Mouse (Mus musculus) neural tube, embryonic 13.5 days (tissue): ENCODE measurements around the gene Car15. TPM values are rescaled to one million over a fixed set of nuclear protein-coding genes. Genes with fewer than 3 reads are reported as not detected.

Experiments used
- ATAC-seq: fragments of 200-750 bp; cut with Nextera tagmentation; 2 replicates; pipeline ENCODE4 v1.8.0; 2017; ENCODE audit warnings: low read depth, mild to moderate bottlenecking, moderate TSS enrichment, moderate library complexity
- H3K27ac ChIP-seq: fragments of 300-500 bp; sonication (generic); replicated peaks from 2 replicates; pipeline ENCODE4 v1.5.1; 2015; ENCODE audit warnings: moderate library complexity, mild to moderate bottlenecking, inconsistent platforms
- H3K27me3 ChIP-seq: fragments of 300-500 bp; sonication (generic); 2 replicates; pipeline ENCODE4 v1.6.1; 2015; ENCODE audit warnings: mild to moderate bottlenecking, inconsistent platforms
- H3K36me3 ChIP-seq: fragments of 300-500 bp; sonication (generic); 2 replicates; pipeline ENCODE4 v1.6.1; 2015; ENCODE audit warnings: mild to moderate bottlenecking, inconsistent platforms
- H3K4me1 ChIP-seq: fragments of 300-500 bp; sonication (generic); replicated peaks from 2 replicates; pipeline ENCODE4 v1.6.1; 2015; ENCODE audit warnings: inconsistent platforms
- H3K4me2 ChIP-seq: fragments of 300-500 bp; sonication (generic); 2 replicates; pipeline ENCODE4 v1.6.1; 2015; ENCODE audit warnings: inconsistent platforms, mild to moderate bottlenecking, moderate library complexity
- H3K4me3 ChIP-seq: fragments of 300-500 bp; sonication (generic); 2 replicates; pipeline ENCODE4 v1.5.1; 2015; ENCODE audit warnings: mild to moderate bottlenecking, inconsistent platforms
- H3K9ac ChIP-seq: fragments of 300-500 bp; sonication (generic); 2 replicates; pipeline ENCODE4 v1.6.1; 2015; ENCODE audit warnings: moderate library complexity, mild to moderate bottlenecking, inconsistent platforms
- H3K9me3 ChIP-seq: fragments of 300-500 bp; sonication (generic); 2 replicates; pipeline ENCODE4 v1.6.1; 2016; ENCODE audit warnings: inconsistent platforms
- WGBS: fragments of 180-500 bp; shearing (Covaris S2); methylation state at CpG from one replicate; pipeline ENCODE4 v1.1.7; 2015; 5-methylcytosine and 5-hydroxymethylcytosine counted together
- polyA plus RNA-seq: library from polyadenylated mRNA; unstranded; fragments of >200 nt; fragmentation: Nextera tagmentation; extraction: Ambion mirVana; gene quantifications from 2 replicates; pipeline ENCODE4 v1.2.1, GENCODE M21; 2015

The Car15 gene
- polyA plus RNA-seq, 1 experiment from 2014 or later, result 5.8 TPM

GRCm38 (mm10) chr16:17851860-17852259, 13.7 kb upstream of the Car15 start:
- Histone ChIP-seq H3K27me3 (no peaks in the 10 kb centered on the region), H3K27ac (no peak overlapping the region), H3K4me2 (no peak overlapping the region), H3K9ac (no peak overlapping the region), H3K4me3 (no peak overlapping the region), H3K36me3 (peaks cover 88% of the 10 kb centered on the region), H3K9me3 (no peaks in the 10 kb centered on the region), H3K4me1 (no peaks in the 10 kb centered on the region)
- 94% methylated on average over 1 of the region's 1 CpGs for WGBS
- no peak for ATAC-seq

DNA sequence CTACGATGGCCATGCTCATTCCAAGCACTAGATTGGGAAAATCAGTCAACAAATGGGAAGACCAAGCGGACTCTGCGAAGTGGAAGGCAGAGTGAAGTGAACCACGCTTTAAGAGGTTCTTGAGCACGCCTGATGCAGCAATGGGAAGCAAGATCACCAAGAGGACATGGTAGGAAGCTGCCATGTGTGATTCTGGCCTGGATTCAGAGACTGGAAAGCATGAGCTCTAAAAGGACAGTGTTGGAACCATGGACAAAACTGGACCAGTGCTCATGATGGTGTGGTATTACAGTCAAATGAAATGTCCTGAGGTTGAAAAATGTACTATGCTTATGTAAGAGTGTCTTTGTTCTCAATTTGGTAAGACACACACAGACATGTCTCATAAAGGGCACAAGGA, 13.2 kb upstream of the Car15 start:
- ATAC-seq, result no peak
- 96% methylated on average over 5 of the region's 5 CpGs for WGBS
- Histone ChIP-seq H3K4me2 (no peak overlapping the region), H3K27ac (no peak overlapping the region), H3K4me3 (no peak overlapping the region), H3K27me3 (no peaks in the 10 kb centered on the region), H3K36me3 (peaks cover 88% of the 10 kb centered on the region), H3K4me1 (no peaks in the 10 kb centered on the region), H3K9ac (no peak overlapping the region), H3K9me3 (no peaks in the 10 kb centered on the region)

DNA sequence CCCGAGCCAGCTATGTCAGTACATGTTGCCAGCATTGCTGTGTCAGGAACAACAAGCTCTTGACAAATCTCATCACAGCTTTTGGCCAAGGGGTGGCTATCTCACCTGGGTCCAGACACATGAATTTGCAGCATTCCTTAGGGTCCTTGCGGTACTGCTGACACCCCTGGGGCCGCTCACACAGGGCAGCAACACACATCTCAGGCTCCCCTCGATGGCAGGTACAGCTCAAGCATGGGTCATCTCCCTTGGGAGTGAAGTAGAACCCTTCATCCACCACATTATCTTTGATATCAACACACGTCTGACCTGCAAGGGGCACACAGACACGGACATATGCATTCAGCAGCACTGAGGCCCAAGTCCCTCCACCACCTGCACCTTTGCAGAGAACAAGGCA, 11.3 kb upstream of the Car15 start:
- peak; percentile 36; the same call in 1 of the 2 replicates for ATAC-seq

GRCm38 (mm10) chr16:17848928-17849327, 10.8 kb upstream of the Car15 start:
- no peak overlapping the region for H3K4me3 ChIP-seq
- no peaks in the 10 kb centered on the region for H3K4me1 ChIP-seq
- H3K27me3 ChIP-seq, result no peaks in the 10 kb centered on the region
- WGBS, result 33% methylated on average over 1 of the region's 1 CpGs
- peaks cover 90% of the 10 kb centered on the region for H3K36me3 ChIP-seq
- peak; percentile 66 for ATAC-seq
- no peaks in the 10 kb centered on the region for H3K9me3 ChIP-seq
- no peak overlapping the region for H3K9ac ChIP-seq
- peak overlapping the region; percentile 39; the same call in 1 of the 2 replicates for H3K27ac ChIP-seq
- no peak overlapping the region for H3K4me2 ChIP-seq

More for the DNA sequence above, 11.3 kb upstream of the Car15 start:
- Histone ChIP-seq H3K4me2 (no peak overlapping the region), H3K4me3 (no peak overlapping the region), H3K36me3 (peaks cover 90% of the 10 kb centered on the region), H3K4me1 (no peaks in the 10 kb centered on the region), H3K9ac (0 out of 2 replicates have a peak overlapping the region, but pooled peaks have one; percentile 22), H3K9me3 (no peaks in the 10 kb centered on the region), H3K27me3 (no peaks in the 10 kb centered on the region), H3K27ac (no peak overlapping the region)
- WGBS, result 89% methylated on average over 6 of the region's 6 CpGs

- Histone ChIP-seq H3K9me3 (no peaks in the 10 kb centered on the region), H3K27me3 (no peaks in the 10 kb centered on the region), H3K4me3 (no peak overlapping the region), H3K27ac (peak overlapping the region; percentile 39; the same call in 1 of the 2 replicates), H3K36me3 (peaks cover 90% of the 10 kb centered on the region), H3K9ac (no peak overlapping the region), H3K4me2 (no peak overlapping the region), H3K4me1 (no peaks in the 10 kb centered on the region)
- WGBS, result 96% methylated on average over 6 of the region's 6 CpGs
- peak; percentile 49; the same call in 1 of the 2 replicates for ATAC-seq
Observed at GRCm38 (mm10) chr16:17848431-17848830, 10.3 kb upstream of the Car15 start.

DNA sequence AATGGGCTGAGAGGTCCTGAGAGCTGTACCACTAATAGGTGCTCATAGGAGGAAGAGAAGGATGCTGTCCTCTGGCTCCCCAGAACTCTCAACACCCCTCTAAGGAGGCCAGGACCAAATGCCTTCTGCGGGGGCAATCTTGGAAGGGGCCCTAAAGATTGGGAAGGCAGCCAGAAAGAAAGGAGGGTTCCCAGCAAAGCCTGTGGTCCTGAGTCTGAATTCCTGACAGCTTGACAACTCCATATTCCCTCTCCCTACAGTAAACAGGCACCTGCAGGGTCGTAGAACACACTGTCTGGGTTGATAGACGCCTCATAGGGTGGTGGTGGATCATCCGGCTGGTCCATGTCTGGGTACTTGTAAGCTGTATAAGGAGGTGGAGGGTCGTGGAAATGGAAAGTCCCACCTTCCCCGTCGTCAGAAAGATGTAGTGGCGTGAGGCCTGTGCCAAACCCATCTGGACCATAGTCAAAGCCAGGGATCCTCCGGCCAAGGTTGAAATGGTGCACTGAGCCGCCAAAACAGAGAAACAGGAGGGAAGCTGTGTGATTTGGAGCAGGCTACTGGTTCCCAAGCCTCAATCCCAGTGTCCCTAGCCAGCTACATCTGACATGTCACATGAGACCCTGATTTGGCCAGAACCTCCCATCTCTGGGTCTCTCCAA, 5.7 kb upstream of the Car15 start:
- Histone ChIP-seq H3K36me3 (peaks cover 86% of the 10 kb centered on the region), H3K4me2 (no peak overlapping the region), H3K9ac (no peak overlapping the region), H3K4me1 (no peaks in the 10 kb centered on the region), H3K4me3 (no peak overlapping the region), H3K9me3 (no peaks in the 10 kb centered on the region), H3K27me3 (no peaks in the 10 kb centered on the region), H3K27ac (no peak overlapping the region)
- ATAC-seq, result no peak
- 93% methylated on average over 10 of the region's 10 CpGs for WGBS

DNA sequence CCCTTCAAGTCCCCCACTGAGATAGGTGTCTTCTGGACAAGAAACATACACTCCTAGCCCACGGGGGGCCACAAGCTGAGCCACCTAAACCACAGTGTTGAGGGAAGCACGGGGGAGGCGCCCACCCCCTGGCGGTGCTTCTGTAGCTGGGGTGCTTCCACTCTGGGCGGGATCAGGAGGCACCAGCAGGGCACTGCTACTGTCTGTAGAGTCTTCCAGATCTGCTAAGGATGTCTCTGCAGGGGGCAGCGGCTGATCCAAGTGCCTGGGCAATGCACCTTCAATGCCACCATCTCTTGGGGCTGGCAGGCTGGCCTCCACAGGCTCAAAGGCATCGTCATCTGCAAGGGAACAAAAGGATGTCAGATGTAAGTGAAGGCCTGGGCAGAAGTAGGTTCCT, 4.3 kb upstream of the Car15 start:
- ATAC-seq, result no peak
- no peak overlapping the region for H3K27ac ChIP-seq
- no peak overlapping the region for H3K9ac ChIP-seq
- H3K27me3 ChIP-seq, result peaks cover 6% of the 10 kb centered on the region
- no peak overlapping the region for H3K4me2 ChIP-seq
- no peaks in the 10 kb centered on the region for H3K9me3 ChIP-seq
- H3K36me3 ChIP-seq, result peaks cover 78% of the 10 kb centered on the region
- 94% methylated on average over 7 of the region's 7 CpGs for WGBS
- H3K4me1 ChIP-seq, result no peaks in the 10 kb centered on the region
- no peak overlapping the region for H3K4me3 ChIP-seq

- no peak overlapping the region for H3K4me3 ChIP-seq
- H3K27me3 ChIP-seq, result peaks cover 31% of the 10 kb centered on the region
- no peaks in the 10 kb centered on the region for H3K9me3 ChIP-seq
- peaks cover 54% of the 10 kb centered on the region for H3K36me3 ChIP-seq
- no peak overlapping the region for H3K4me2 ChIP-seq
- no peak overlapping the region for H3K9ac ChIP-seq
- H3K4me1 ChIP-seq, result peaks cover 9% of the 10 kb centered on the region
- ATAC-seq, result no peak
- no peak overlapping the region for H3K27ac ChIP-seq
- WGBS, result 78% methylated on average over 4 of the region's 4 CpGs
Observed at GRCm38 (mm10) chr16:17839976-17840375, 1.8 kb upstream of the Car15 start.

GRCm38 (mm10) chr16:17835481-17835880, 2.7 kb downstream of the Car15 start:
- Histone ChIP-seq H3K9me3 (no peaks in the 10 kb centered on the region), H3K4me2 (0 out of 2 replicates have a peak overlapping the region, but pooled peaks have one; percentile 73), H3K27me3 (peaks cover 75% of the 10 kb centered on the region), H3K4me3 (no peak overlapping the region), H3K36me3 (peaks cover 9% of the 10 kb centered on the region), H3K4me1 (peaks cover 37% of the 10 kb centered on the region), H3K27ac (no peak overlapping the region), H3K9ac (0 out of 2 replicates have a peak overlapping the region, but pooled peaks have one; percentile 28)
- 45% methylated on average over 13 of the region's 13 CpGs for whole genome bisulfite sequencing
- ATAC-seq, result 0 out of 2 replicates have a peak, but pooled peaks have one; percentile 6

DNA sequence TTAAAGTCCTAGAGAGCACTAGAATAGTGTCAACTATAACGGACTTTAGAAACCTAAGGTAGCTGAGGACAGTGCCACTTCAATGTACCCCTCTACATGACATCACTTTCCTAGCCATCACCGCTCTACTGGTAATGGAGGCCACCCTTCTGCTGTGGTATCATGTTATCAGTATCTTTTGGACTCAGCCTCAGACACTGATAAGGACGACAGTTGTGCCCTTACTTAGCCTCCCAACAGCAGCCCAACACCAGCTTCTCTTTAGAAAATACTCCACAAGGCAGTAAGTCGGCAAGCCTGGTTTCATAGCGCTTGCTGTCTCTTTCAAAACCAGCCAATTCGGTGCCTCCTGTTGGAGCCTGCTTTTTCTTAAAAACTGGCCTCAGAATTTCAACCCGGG, 3.6 kb downstream of the Car15 start:
- peak; percentile 4; the same call in 1 of the 2 replicates for ATAC-seq
- peak overlapping the region; percentile 73 for H3K4me2 ChIP-seq

DNA sequence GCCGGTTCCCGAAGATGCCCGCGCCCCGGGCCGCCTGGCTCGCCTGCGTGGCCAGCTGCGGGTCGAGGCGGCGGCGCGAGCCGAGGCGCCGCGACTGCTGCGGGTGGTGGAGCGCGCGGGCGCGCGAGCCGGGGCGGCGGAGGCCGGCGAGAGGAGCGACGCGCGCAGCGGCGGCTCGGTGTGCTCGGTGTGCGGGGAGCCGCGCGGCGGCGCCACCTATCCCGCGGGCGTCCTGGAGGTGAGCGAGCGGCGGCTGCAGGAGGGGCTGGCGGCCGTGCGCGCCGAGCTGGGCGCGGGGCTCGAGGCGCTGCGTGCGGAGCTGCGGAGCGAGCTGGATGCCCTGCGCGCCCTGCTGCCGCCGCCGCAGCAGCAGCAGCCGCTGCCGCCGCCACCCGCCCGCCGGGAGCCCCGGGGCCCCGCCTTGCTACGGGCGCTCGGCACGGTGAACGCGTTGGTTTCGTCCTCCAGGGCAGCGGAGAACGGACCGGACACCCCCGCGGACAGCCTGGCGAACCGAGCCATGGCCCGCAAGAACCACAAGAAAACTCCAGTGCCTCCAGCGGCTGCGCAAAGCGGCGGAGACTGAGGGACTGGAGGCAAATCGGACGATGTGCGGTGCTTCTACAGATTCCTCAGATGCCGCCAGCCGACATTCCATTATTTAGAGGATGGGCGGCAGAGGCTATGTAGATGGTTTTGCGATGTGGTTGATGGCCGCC, 4.3 kb downstream of the Car15 start:
- under 1% methylated on average over 50 of the region's 103 CpGs for WGBS
- peak; percentile 74 for ATAC-seq
- peak overlapping the region; percentile 90 for H3K27ac ChIP-seq
- no peaks in the 10 kb centered on the region for H3K9me3 ChIP-seq
- H3K4me3 ChIP-seq, result peak overlapping the region; percentile 51
- peaks cover 87% of the 10 kb centered on the region for H3K27me3 ChIP-seq
- peak overlapping the region; percentile 73 for H3K4me2 ChIP-seq
- peaks cover 5% of the 10 kb centered on the region; the same call in 1 of the 2 replicates for H3K36me3 ChIP-seq
- peak overlapping the region; percentile 79 for H3K9ac ChIP-seq
- H3K4me1 ChIP-seq, result peaks cover 37% of the 10 kb centered on the region

More for the DNA sequence above, 3.6 kb downstream of the Car15 start:
- Histone ChIP-seq H3K4me1 (peaks cover 37% of the 10 kb centered on the region), H3K9me3 (no peaks in the 10 kb centered on the region), H3K27me3 (peaks cover 84% of the 10 kb centered on the region), H3K9ac (peak overlapping the region; percentile 79), H3K36me3 (peaks cover 7% of the 10 kb centered on the region; the same call in 1 of the 2 replicates), H3K4me3 (peak overlapping the region; percentile 51), H3K27ac (peak overlapping the region; percentile 90)
- 55% methylated on average over 7 of the region's 7 CpGs for WGBS

GRCm38 (mm10) chr16:17833321-17833680, 4.9 kb downstream of the Car15 start:
- no peaks in the 10 kb centered on the region for H3K9me3 ChIP-seq
- peak overlapping the region; percentile 90 for H3K27ac ChIP-seq
- peaks cover 37% of the 10 kb centered on the region for H3K4me1 ChIP-seq
- ATAC-seq, result peak; percentile 82
- H3K27me3 ChIP-seq, result peaks cover 87% of the 10 kb centered on the region
- H3K4me2 ChIP-seq, result peak overlapping the region; percentile 73
- no peaks in the 10 kb centered on the region for H3K36me3 ChIP-seq
- H3K4me3 ChIP-seq, result peak overlapping the region; percentile 51
- WGBS, result 1% methylated on average over 37 of the region's 37 CpGs
- peak overlapping the region; percentile 79 for H3K9ac ChIP-seq
